8 mouse cellular contexts compared by ENCODE assay signal in the genomic region with DNA sequence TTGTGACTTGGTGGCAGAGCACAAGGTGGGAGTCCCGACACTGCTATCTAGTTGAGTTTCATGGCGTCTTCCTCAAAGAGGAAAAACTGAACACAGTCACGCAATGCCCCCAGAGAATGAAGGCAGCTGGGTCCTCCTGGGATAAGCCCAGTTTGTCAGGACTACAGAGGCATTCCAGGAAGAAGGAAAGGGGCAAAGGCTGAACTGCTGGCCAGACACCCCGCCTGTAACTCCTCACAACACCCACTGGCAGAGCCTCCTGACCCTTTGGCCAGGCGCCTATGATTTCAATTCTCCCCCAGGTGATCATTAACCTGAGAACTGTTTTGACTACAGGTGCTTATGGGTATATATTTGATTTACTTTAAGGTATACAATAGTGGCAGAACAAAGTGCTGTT. TPM values are rescaled to one million over a fixed set of nuclear protein-coding genes. Genes with fewer than 3 reads are reported as not detected.
DNase-seq lines count a peak whose midpoint lies in the region; ATAC-seq and TF ChIP-seq lines count a peak whose summit lies in the region.

No protein-coding gene starts in this region.

- no peak for TF ChIP-seq CTCF in gastrocnemius, adult 2 months (IDR thresholded peaks at IDR 0.05)
- TF ChIP-seq CTCF in stomach, postnatal 0 days (IDR thresholded peaks at IDR 0.05; ENCODE audit: low read depth) = no peak

- no peaks in the 10 kb centered on the region for H3K9me3 ChIP-seq in midbrain, embryonic 14.5 days (ENCODE audit: control insufficient read depth, low read length)
- H3K9me3 ChIP-seq in midbrain, embryonic 11.5 days (ENCODE audit: control insufficient read depth, low read length) = no peaks in the 10 kb centered on the region
- no peaks in the 10 kb centered on the region for H3K9me3 ChIP-seq in limb, embryonic 15.5 days
- H3K9me3 ChIP-seq in stomach, postnatal 0 days (ENCODE audit: control insufficient read depth, low read length) = no peaks in the 10 kb centered on the region

- no peak for TF ChIP-seq EP300 in stomach, postnatal 0 days (optimal IDR thresholded peaks at IDR 0.05)

- H3K4me2 ChIP-seq in midbrain, embryonic 14.5 days (ENCODE audit: low read length) = peak overlapping the region; percentile 27
- H3K4me2 ChIP-seq in midbrain, embryonic 11.5 days = no peak overlapping the region
- H3K4me2 ChIP-seq in limb, embryonic 15.5 days = peak overlapping the region; percentile 24; the same call in 1 of the 2 replicates
- H3K4me2 ChIP-seq in stomach, postnatal 0 days (replicated peaks; ENCODE audit: low read depth) = peak overlapping the region; percentile 61

- H3K27me3 ChIP-seq in midbrain, embryonic 14.5 days (ENCODE audit: control insufficient read depth, insufficient read depth, low read length) = no peaks in the 10 kb centered on the region
- no peaks in the 10 kb centered on the region for H3K27me3 ChIP-seq in midbrain, embryonic 11.5 days (ENCODE audit: control insufficient read depth, insufficient read depth, low read length)
- H3K27me3 ChIP-seq in limb, embryonic 15.5 days = no peaks in the 10 kb centered on the region
- H3K27me3 ChIP-seq in stomach, postnatal 0 days (ENCODE audit: control insufficient read depth, insufficient read depth, low read length) = no peaks in the 10 kb centered on the region

- peak overlapping the region; percentile 73 for H3K27ac ChIP-seq in gastrocnemius, adult 2 months
- no peak overlapping the region for H3K27ac ChIP-seq in midbrain, embryonic 14.5 days (replicated peaks; ENCODE audit: low read depth, low read length)
- no peak overlapping the region for H3K27ac ChIP-seq in midbrain, embryonic 11.5 days (ENCODE audit: low read depth, low read length)
- H3K27ac ChIP-seq in limb, embryonic 15.5 days = no peak overlapping the region
- peak overlapping the region; percentile 45 for H3K27ac ChIP-seq in stomach, postnatal 0 days (replicated peaks)

- intact Hi-C loops in gastrocnemius, adult 2 months (cut with DNase I) = loop anchor here (10.0 kb wide), 1 partner anchor 561 kb away; no protein-coding TSS in a partner anchor
- intact Hi-C loops in gastrocnemius, postnatal 36 days (cut with DNase I) = no loop called here

- 70% methylated on average over 5 of the region's 5 CpGs for WGBS in midbrain, embryonic 14.5 days
- 72% methylated on average over 5 of the region's 5 CpGs for WGBS in midbrain, embryonic 11.5 days
- 67% methylated on average over 5 of the region's 5 CpGs for WGBS in limb, embryonic 15.5 days
- WGBS in stomach, postnatal 0 days = 44% methylated on average over 5 of the region's 5 CpGs

- no peak overlapping the region for H3K9ac ChIP-seq in midbrain, embryonic 14.5 days (replicated peaks; ENCODE audit: low read length)
- H3K9ac ChIP-seq in midbrain, embryonic 11.5 days (ENCODE audit: low read length) = no peak overlapping the region
- no peak overlapping the region for H3K9ac ChIP-seq in limb, embryonic 15.5 days
- H3K9ac ChIP-seq in stomach, postnatal 0 days (ENCODE audit: low read length) = peak overlapping the region; percentile 50

- peak overlapping the region; percentile 95 for H3K4me3 ChIP-seq in gastrocnemius, adult 2 months
- no peak overlapping the region for H3K4me3 ChIP-seq in midbrain, embryonic 14.5 days (replicated peaks; ENCODE audit: low read depth, low read length)
- H3K4me3 ChIP-seq in midbrain, embryonic 11.5 days (ENCODE audit: low read depth, low read length) = no peak overlapping the region
- H3K4me3 ChIP-seq in limb, embryonic 15.5 days = no peak overlapping the region
- peak overlapping the region; percentile 32 for H3K4me3 ChIP-seq in stomach, postnatal 0 days (ENCODE audit: low read depth, low read length)

- ATAC-seq in midbrain, embryonic 14.5 days (ENCODE audit: low FRiP score, low TSS enrichment) = no peak
- no peak for ATAC-seq in midbrain, embryonic 11.5 days (ENCODE audit: low FRiP score)
- ATAC-seq in limb, embryonic 15.5 days (ENCODE audit: insufficient number of reproducible peaks, low FRiP score, low TSS enrichment, low read depth) = no peak
- ATAC-seq in stomach, postnatal 0 days (ENCODE audit: low FRiP score, low TSS enrichment) = no peak

- no peaks in the 10 kb centered on the region for H3K36me3 ChIP-seq in midbrain, embryonic 14.5 days (ENCODE audit: control insufficient read depth, insufficient read depth, low read length)
- H3K36me3 ChIP-seq in midbrain, embryonic 11.5 days (ENCODE audit: control insufficient read depth, insufficient read depth, low read length) = no peaks in the 10 kb centered on the region
- no peaks in the 10 kb centered on the region for H3K36me3 ChIP-seq in limb, embryonic 15.5 days
- peaks cover 5% of the 10 kb centered on the region; the same call in 1 of the 2 replicates for H3K36me3 ChIP-seq in stomach, postnatal 0 days (ENCODE audit: control insufficient read depth, insufficient read depth, low read length)

- H3K4me1 ChIP-seq in midbrain, embryonic 14.5 days (ENCODE audit: control insufficient read depth, insufficient read depth, low read length) = peaks cover 44% of the 10 kb centered on the region
- H3K4me1 ChIP-seq in midbrain, embryonic 11.5 days (ENCODE audit: control insufficient read depth, insufficient read depth, low read length) = peaks cover 35% of the 10 kb centered on the region
- H3K4me1 ChIP-seq in limb, embryonic 15.5 days = peaks cover 50% of the 10 kb centered on the region
- H3K4me1 ChIP-seq in stomach, postnatal 0 days (replicated peaks; ENCODE audit: control insufficient read depth, insufficient read depth) = peaks cover 24% of the 10 kb centered on the region

- DNase-seq in gastrocnemius, adult 2 months = no peak
- no peak for DNase-seq in gastrocnemius, postnatal 36 days
- no peak for DNase-seq in midbrain, embryonic 14.5 days
- no peak for DNase-seq in midbrain, embryonic 11.5 days (ENCODE audit: low spot score, missing footprints)
- DNase-seq in stomach, postnatal 0 days (ENCODE audit: low spot score) = peak; percentile 66
- DNase-seq in cerebellum, adult 11-12 months = no peak
- no peak for DNase-seq in cerebellum, postnatal 10 days

RNA-seq across cellular contexts. Expression of a gene that starts 3.9 kb away (rescaled TPM):
- 10 to 100 TPM; 41.3 to 52.1 TPM for total RNA-seq in gastrocnemius, adult 2 months (2021)
- total RNA-seq in gastrocnemius, postnatal 36 days (2021) = 10 to 100 TPM; 21.6 to 32.9 TPM
- polyA plus RNA-seq in midbrain, embryonic 14.5 days (2014; fragmentation: Nextera tagmentation; extraction: Ambion mirVana) = 60.2 and 63.3 TPM in 2 replicates
- polyA plus RNA-seq in midbrain, embryonic 11.5 days (2014; fragmentation: Nextera tagmentation; extraction: Ambion mirVana) = 13.6 and 13.9 TPM in 2 replicates
- polyA plus RNA-seq in limb, embryonic 15.5 days (2015; fragmentation: Nextera tagmentation; extraction: Ambion mirVana) = 46.2 and 48.9 TPM in 2 replicates
- polyA plus RNA-seq in stomach, postnatal 0 days (2015; fragmentation: Nextera tagmentation; extraction: Ambion mirVana) = 36.0 and 44.6 TPM in 2 replicates

Comparison
In these comparisons a context has a peak if more than half of its experiments do, and no peak if none do; other contexts are left out.
1. H3K27ac ChIP-seq: peak in gastrocnemius, adult 2 months (single experiment) and stomach, postnatal 0 days (single experiment); none in midbrain, embryonic 14.5 days (single experiment), midbrain, embryonic 11.5 days (single experiment) and limb, embryonic 15.5 days (single experiment).
2. H3K4me3 ChIP-seq: peak in gastrocnemius, adult 2 months (single experiment) and stomach, postnatal 0 days (single experiment); none in midbrain, embryonic 14.5 days (single experiment), midbrain, embryonic 11.5 days (single experiment) and limb, embryonic 15.5 days (single experiment).